Mouse (Mus musculus): Measurements from ENCODE around the gene Dnajc22. TPM values are rescaled to one million over a fixed set of nuclear protein-coding genes. Genes with fewer than 3 reads are reported as not detected.

Gene Dnajc22
- polyA plus RNA-seq, 1 experiment from 2014 or later: 0.43 TPM

- ATAC-seq (replicated peaks; ENCODE audit: extremely low read depth, insufficient read depth, low FRiP score): no peak
- Histone ChIP-seq H3K27ac (ENCODE audit: low read length) (no peak overlapping the region), H3K27me3 (ENCODE audit: control insufficient read depth, insufficient read depth, low read length) (no peaks in the 10 kb centered on the region), H3K4me3 (ENCODE audit: low read length) (no peak overlapping the region), H3K36me3 (ENCODE audit: control insufficient read depth, insufficient read depth) (no peaks in the 10 kb centered on the region), H3K9me3 (replicated peaks; ENCODE audit: control insufficient read depth, low read length) (no peaks in the 10 kb centered on the region), H3K9ac (ENCODE audit: low read length) (no peak overlapping the region), H3K4me2 (ENCODE audit: low read depth, low read length) (no peak overlapping the region), H3K4me1 (ENCODE audit: control insufficient read depth, insufficient read depth, low read length) (no peaks in the 10 kb centered on the region)
- WGBS: 55% methylated on average over 7 of the region's 7 CpGs
Observed at GRCm38 (mm10) chr15:99105238-99105637, 12.3 kb downstream of the Dnajc22 start.

GRCm38 (mm10) chr15:99107866-99108265 lies 14.9 kb downstream of the Dnajc22 start:
- H3K4me1 ChIP-seq (ENCODE audit: control insufficient read depth, insufficient read depth, low read length): no peaks in the 10 kb centered on the region
- no peaks in the 10 kb centered on the region for H3K9me3 ChIP-seq (replicated peaks; ENCODE audit: control insufficient read depth, low read length)
- no peak overlapping the region for H3K27ac ChIP-seq (ENCODE audit: low read length)
- H3K9ac ChIP-seq (ENCODE audit: low read length): no peak overlapping the region
- no peak for ATAC-seq (replicated peaks; ENCODE audit: extremely low read depth, insufficient read depth, low FRiP score)
- H3K4me3 ChIP-seq (ENCODE audit: low read length): no peak overlapping the region
- no peak overlapping the region for H3K4me2 ChIP-seq (ENCODE audit: low read depth, low read length)
- H3K36me3 ChIP-seq (ENCODE audit: control insufficient read depth, insufficient read depth): no peaks in the 10 kb centered on the region
- H3K27me3 ChIP-seq (ENCODE audit: control insufficient read depth, insufficient read depth, low read length): no peaks in the 10 kb centered on the region
- WGBS: 68% methylated on average over 3 of the region's 3 CpGs

GRCm38 (mm10) chr15:99111139-99111538 lies 18.2 kb downstream of the Dnajc22 start:
- ATAC-seq (replicated peaks; ENCODE audit: extremely low read depth, insufficient read depth, low FRiP score): no peak
- WGBS: 79% methylated on average over 3 of the region's 3 CpGs
- H3K36me3 ChIP-seq (ENCODE audit: control insufficient read depth, insufficient read depth): no peaks in the 10 kb centered on the region

GRCm38 (mm10) chr15:99111809-99112208 lies 18.8 kb downstream of the Dnajc22 start:
- no peak overlapping the region for H3K4me3 ChIP-seq (ENCODE audit: low read length)
- no peak overlapping the region for H3K9ac ChIP-seq (ENCODE audit: low read length)
- H3K4me1 ChIP-seq (ENCODE audit: control insufficient read depth, insufficient read depth, low read length): no peaks in the 10 kb centered on the region; the same call in 1 of the 2 replicates
- H3K4me2 ChIP-seq (ENCODE audit: low read depth, low read length): no peak overlapping the region
- H3K27ac ChIP-seq (ENCODE audit: low read length): no peak overlapping the region
- no peaks in the 10 kb centered on the region for H3K36me3 ChIP-seq (ENCODE audit: control insufficient read depth, insufficient read depth)
- ATAC-seq (replicated peaks; ENCODE audit: extremely low read depth, insufficient read depth, low FRiP score): no peak
- WGBS: 44% methylated on average over 4 of the region's 4 CpGs
- no peaks in the 10 kb centered on the region for H3K9me3 ChIP-seq (replicated peaks; ENCODE audit: control insufficient read depth, low read length)
- H3K27me3 ChIP-seq (ENCODE audit: control insufficient read depth, insufficient read depth, low read length): no peaks in the 10 kb centered on the region

More at GRCm38 (mm10) chr15:99111139-99111538, 18.2 kb downstream of the Dnajc22 start:
- H3K27ac ChIP-seq (ENCODE audit: low read length): no peak overlapping the region
- no peaks in the 10 kb centered on the region for H3K9me3 ChIP-seq (replicated peaks; ENCODE audit: control insufficient read depth, low read length)
- H3K9ac ChIP-seq (ENCODE audit: low read length): no peak overlapping the region
- H3K4me3 ChIP-seq (ENCODE audit: low read length): no peak overlapping the region
- no peak overlapping the region for H3K4me2 ChIP-seq (ENCODE audit: low read depth, low read length)
- no peaks in the 10 kb centered on the region for H3K27me3 ChIP-seq (ENCODE audit: control insufficient read depth, insufficient read depth, low read length)
- no peaks in the 10 kb centered on the region for H3K4me1 ChIP-seq (ENCODE audit: control insufficient read depth, insufficient read depth, low read length)

GRCm38 (mm10) chr15:99112843-99113395 lies 19.9 kb downstream of the Dnajc22 start:
- Histone ChIP-seq H3K4me3 (ENCODE audit: low read length) (no peak overlapping the region), H3K9ac (ENCODE audit: low read length) (no peak overlapping the region), H3K36me3 (ENCODE audit: control insufficient read depth, insufficient read depth) (no peaks in the 10 kb centered on the region), H3K9me3 (replicated peaks; ENCODE audit: control insufficient read depth, low read length) (no peaks in the 10 kb centered on the region), H3K27ac (ENCODE audit: low read length) (no peak overlapping the region), H3K4me1 (ENCODE audit: control insufficient read depth, insufficient read depth, low read length) (no peaks in the 10 kb centered on the region; the same call in 1 of the 2 replicates), H3K27me3 (ENCODE audit: control insufficient read depth, insufficient read depth, low read length) (no peaks in the 10 kb centered on the region), H3K4me2 (ENCODE audit: low read depth, low read length) (peak overlapping the region; percentile 34; the same call in 1 of the 2 replicates)
- WGBS: 65% methylated on average over 11 of the region's 11 CpGs
- ATAC-seq (replicated peaks; ENCODE audit: extremely low read depth, insufficient read depth, low FRiP score): no peak

GRCm38 (mm10) chr15:99113396-99113975 lies 20.5 kb downstream of the Dnajc22 start:
- WGBS: 15% methylated on average over 9 of the region's 9 CpGs
- H3K4me2 ChIP-seq (ENCODE audit: low read depth, low read length): peak overlapping the region; percentile 34; the same call in 1 of the 2 replicates
- no peak overlapping the region for H3K4me3 ChIP-seq (ENCODE audit: low read length)

GRCm38 (mm10) chr15:99114312-99115064 lies 21.5 kb downstream of the Dnajc22 start:
- ATAC-seq (replicated peaks; ENCODE audit: extremely low read depth, insufficient read depth, low FRiP score): no peak
- Histone ChIP-seq H3K4me1 (ENCODE audit: control insufficient read depth, insufficient read depth, low read length) (no peaks in the 10 kb centered on the region; the same call in 1 of the 2 replicates), H3K36me3 (ENCODE audit: control insufficient read depth, insufficient read depth) (no peaks in the 10 kb centered on the region), H3K27me3 (ENCODE audit: control insufficient read depth, insufficient read depth, low read length) (no peaks in the 10 kb centered on the region), H3K27ac (ENCODE audit: low read length) (no peak overlapping the region), H3K4me3 (ENCODE audit: low read length) (no peak overlapping the region), H3K4me2 (ENCODE audit: low read depth, low read length) (no peak overlapping the region), H3K9me3 (replicated peaks; ENCODE audit: control insufficient read depth, low read length) (no peaks in the 10 kb centered on the region), H3K9ac (ENCODE audit: low read length) (no peak overlapping the region)
- WGBS: 57% methylated on average over 14 of the region's 14 CpGs

More at GRCm38 (mm10) chr15:99113396-99113975, 20.5 kb downstream of the Dnajc22 start:
- no peaks in the 10 kb centered on the region for H3K27me3 ChIP-seq (ENCODE audit: control insufficient read depth, insufficient read depth, low read length)
- no peak overlapping the region for H3K9ac ChIP-seq (ENCODE audit: low read length)
- no peaks in the 10 kb centered on the region; the same call in 1 of the 2 replicates for H3K4me1 ChIP-seq (ENCODE audit: control insufficient read depth, insufficient read depth, low read length)
- H3K27ac ChIP-seq (ENCODE audit: low read length): no peak overlapping the region
- H3K9me3 ChIP-seq (replicated peaks; ENCODE audit: control insufficient read depth, low read length): no peaks in the 10 kb centered on the region
- no peak for ATAC-seq (replicated peaks; ENCODE audit: extremely low read depth, insufficient read depth, low FRiP score)
- H3K36me3 ChIP-seq (ENCODE audit: control insufficient read depth, insufficient read depth): no peaks in the 10 kb centered on the region

- Histone ChIP-seq H3K9ac (ENCODE audit: low read length) (no peak overlapping the region), H3K27me3 (ENCODE audit: control insufficient read depth, insufficient read depth, low read length) (no peaks in the 10 kb centered on the region), H3K4me3 (ENCODE audit: low read length) (no peak overlapping the region), H3K9me3 (replicated peaks; ENCODE audit: control insufficient read depth, low read length) (no peaks in the 10 kb centered on the region), H3K36me3 (ENCODE audit: control insufficient read depth, insufficient read depth) (no peaks in the 10 kb centered on the region), H3K27ac (ENCODE audit: low read length) (no peak overlapping the region), H3K4me2 (ENCODE audit: low read depth, low read length) (no peak overlapping the region), H3K4me1 (ENCODE audit: control insufficient read depth, insufficient read depth, low read length) (no peaks in the 10 kb centered on the region; the same call in 1 of the 2 replicates)
- ATAC-seq (replicated peaks; ENCODE audit: extremely low read depth, insufficient read depth, low FRiP score): no peak
- WGBS: 83% methylated on average over 7 of the region's 7 CpGs
Observed at GRCm38 (mm10) chr15:99115065-99115423, 22.1 kb downstream of the Dnajc22 start.

- Histone ChIP-seq H3K4me3 (ENCODE audit: low read length) (no peak overlapping the region), H3K36me3 (ENCODE audit: control insufficient read depth, insufficient read depth) (no peaks in the 10 kb centered on the region), H3K4me2 (ENCODE audit: low read depth, low read length) (no peak overlapping the region), H3K4me1 (ENCODE audit: control insufficient read depth, insufficient read depth, low read length) (peaks cover 4% of the 10 kb centered on the region; the same call in 1 of the 2 replicates), H3K9ac (ENCODE audit: low read length) (no peak overlapping the region), H3K27me3 (ENCODE audit: control insufficient read depth, insufficient read depth, low read length) (no peaks in the 10 kb centered on the region), H3K9me3 (replicated peaks; ENCODE audit: control insufficient read depth, low read length) (no peaks in the 10 kb centered on the region), H3K27ac (ENCODE audit: low read length) (peak overlapping the region; percentile 53; the same call in 1 of the 2 replicates)
- WGBS: 26% methylated on average over 11 of the region's 11 CpGs
- peak; percentile 74 for ATAC-seq (replicated peaks; ENCODE audit: extremely low read depth, insufficient read depth, low FRiP score)
Observed at GRCm38 (mm10) chr15:99116539-99116938, 23.6 kb downstream of the Dnajc22 start.

Measured in heart, embryonic 16.5 days (tissue).